Mouse (Mus musculus) layer of hippocampus, postnatal 10 days (tissue): ENCODE data around the gene Mical1. TPM values are rescaled to one million over a fixed set of nuclear protein-coding genes. Genes with fewer than 3 reads are reported as not detected.
A peak's percentile ranks its signal among the peaks of the same experiment; 100 is the strongest.

Source experiments
- DNase-seq, 2 experiments: peaks; one replicate each; pipeline ENCODE4 v3.0.0; 2021; ENCODE audit warnings: low spot score in 2 of 2
- total RNA-seq, 2 experiments: library from RNA; stranded (reverse); gene quantifications; 2 replicates each; pipeline ENCODE4 v1.2.3; 2021

Mical1 gene
- total RNA-seq, 2 experiments from 2014 or later: 41.9 to 42.5 TPM

DNA sequence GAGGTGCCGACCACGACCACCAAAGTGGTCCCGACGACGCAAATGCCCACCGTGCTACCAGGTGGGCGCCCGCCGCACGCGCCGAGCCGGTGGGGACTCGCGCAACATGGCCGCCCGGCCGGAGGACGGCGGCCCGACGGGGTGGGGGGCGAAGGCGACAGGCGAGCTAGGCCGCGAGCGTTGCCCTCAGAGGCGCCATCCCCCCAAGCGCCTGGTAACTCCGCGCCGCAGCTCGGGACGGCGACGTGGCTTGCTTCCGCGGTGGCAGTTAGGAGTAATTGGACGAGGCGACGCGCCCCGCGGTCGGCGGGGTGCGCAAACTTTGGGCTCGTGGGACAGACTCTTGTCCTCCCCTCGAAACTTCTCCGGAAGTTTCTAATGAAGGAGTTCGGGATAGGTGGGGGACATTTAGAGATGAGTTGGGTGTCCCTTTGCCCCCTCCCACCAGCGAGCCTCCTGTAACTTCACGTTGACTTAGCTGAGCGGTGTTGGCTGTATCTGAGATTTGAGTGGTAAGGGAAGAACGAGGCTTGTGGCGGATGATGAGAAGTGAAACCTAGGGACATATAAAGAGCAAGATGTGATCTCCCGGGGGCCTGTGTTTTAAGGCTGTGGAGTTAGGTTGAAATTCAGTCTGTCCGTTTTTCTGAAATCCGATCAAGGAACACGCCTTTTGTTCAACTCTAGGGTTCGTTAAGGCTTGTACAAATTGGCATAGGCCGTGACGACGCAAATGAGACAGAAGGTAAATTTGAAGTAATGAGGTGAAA is 43.7 kb downstream of the Mical1 start:
- DNase-seq: peak in 1 of 2 experiments; percentile 48

DNA sequence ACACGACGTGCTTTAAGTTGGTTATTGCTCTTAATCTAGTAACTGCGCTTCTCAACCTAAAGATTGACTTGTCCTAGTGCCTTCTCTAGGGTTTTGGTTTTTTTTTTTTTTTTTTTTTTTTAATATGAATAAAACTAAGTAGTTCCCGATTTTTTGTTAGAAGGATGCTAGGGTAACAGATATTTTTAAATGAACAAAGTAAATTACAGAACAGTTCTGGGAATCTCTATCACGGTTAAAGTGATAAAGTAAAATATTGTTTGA is 44.2 kb downstream of the Mical1 start:
- DNase-seq: no peak

DNA sequence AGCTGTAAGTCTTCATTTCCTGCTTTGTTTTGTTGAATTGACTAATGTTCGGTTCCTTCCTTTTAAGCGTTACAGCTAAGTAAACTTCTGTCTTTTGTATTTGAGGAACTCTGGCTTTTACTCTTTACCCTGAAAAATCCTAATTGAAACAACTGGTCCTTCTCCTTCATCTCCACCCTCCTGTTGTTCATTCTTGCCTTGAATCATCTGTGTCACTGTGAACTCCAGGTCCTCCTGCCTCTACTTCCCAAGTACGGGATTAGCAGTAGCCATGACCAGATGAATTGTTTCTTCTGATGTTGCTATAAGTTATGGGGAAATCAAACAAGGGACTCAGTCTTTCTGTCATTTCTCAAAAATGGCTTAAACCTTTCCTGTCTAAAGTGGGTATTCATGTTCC is 47.3 kb downstream of the Mical1 start:
- DNase-seq: no peak

DNA sequence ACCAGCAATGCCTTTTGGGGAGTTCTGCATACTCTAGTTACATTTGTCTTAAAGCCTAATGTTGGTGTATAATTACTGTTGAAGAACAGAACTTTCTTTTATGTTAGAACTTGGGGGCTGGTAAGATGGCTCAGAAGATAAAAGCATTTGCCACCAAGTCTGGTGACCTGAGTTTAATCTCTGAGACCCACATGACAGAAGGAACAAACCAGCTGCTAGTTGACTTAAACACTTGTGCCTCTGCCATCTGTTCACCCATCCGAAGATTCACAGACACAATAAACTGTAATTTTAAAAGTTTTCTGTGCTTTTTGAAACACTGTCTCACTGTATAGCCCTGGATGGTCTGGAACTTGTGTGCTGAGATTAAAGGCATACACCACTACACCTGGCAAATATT is 49.6 kb downstream of the Mical1 start:
- no peak for DNase-seq

GRCm38 (mm10) chr10:41529972-41530371 is 53.9 kb downstream of the Mical1 start:
- DNase-seq: no peak

DNA sequence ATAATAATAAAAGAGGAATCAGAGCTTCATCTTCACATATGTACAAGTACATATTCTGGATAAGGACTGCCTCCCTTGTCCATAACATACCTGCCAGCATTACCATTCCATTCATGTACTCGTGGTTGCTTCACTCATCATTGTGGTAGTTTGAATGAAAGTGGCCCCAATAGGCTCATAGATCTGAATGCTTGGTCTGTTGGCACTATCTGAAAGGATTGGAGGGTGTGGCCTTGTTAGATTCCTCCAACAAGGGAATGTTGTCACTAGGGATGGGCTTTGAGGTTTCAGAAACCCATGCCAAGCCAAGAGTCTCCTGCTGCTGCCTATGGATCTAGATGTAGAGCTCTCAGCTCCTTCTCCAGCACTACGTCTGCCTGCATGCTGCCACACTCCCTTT is 59.9 kb downstream of the Mical1 start:
- no peak for DNase-seq

Other genes with a start within 250 kb of the Mical1 start
- gene Fig4, start 173.1 kb upstream of the Mical1 start, total RNA-seq: 10 to 100 TPM; 36.4 to 36.5 TPM
- gene Ak9, start 172.3 kb upstream of the Mical1 start, total RNA-seq: under 1 TPM; 0.62 to 0.69 TPM
- 10 to 100 TPM; 16.3 to 17.2 TPM for gene Zbtb24, start 25.9 kb upstream of the Mical1 start, total RNA-seq
- 10 to 100 TPM; 21.2 to 26.2 TPM for gene Smpd2, start 14.1 kb downstream of the Mical1 start, total RNA-seq
- 1 to 10 TPM; 6.9 to 7.8 TPM for gene Ppil6, start 14.1 kb downstream of the Mical1 start, total RNA-seq
- 10 to 100 TPM; 46.7 to 50.9 TPM for gene Cd164, start 43.1 kb downstream of the Mical1 start, total RNA-seq
- gene Ccdc162, start 240.3 kb downstream of the Mical1 start, total RNA-seq: 1 to 10 TPM; 1.6 to 2.3 TPM